Mouse (Mus musculus) heart, embryonic 13.5 days (tissue): ENCODE results near the gene Speg. TPM values are rescaled to one million over a fixed set of nuclear protein-coding genes. Genes with fewer than 3 reads are reported as not detected.

Experiments
- polyA plus RNA-seq: library from polyadenylated mRNA; unstranded; fragments of >200 nt; fragmentation: Nextera tagmentation; extraction: Ambion mirVana; gene quantifications from 2 replicates; pipeline ENCODE4 v1.2.1, GENCODE M21; 2015

The Speg gene
- polyA plus RNA-seq, 1 experiment from 2014 or later = 55.1 TPM

Other genes with a start within 250 kb of the Speg start
- 0.41 and 1.0 TPM in 2 replicates for gene Slc23a3, start 241.4 kb upstream of the Speg start, polyA plus RNA-seq
- 36.2 and 39.1 TPM in 2 replicates for gene Cnppd1, start 232.6 kb upstream of the Speg start, polyA plus RNA-seq
- 35.2 and 35.9 TPM in 2 replicates for gene Retreg2, start 232.5 kb upstream of the Speg start, polyA plus RNA-seq
- gene Zfand2b, start 206.7 kb upstream of the Speg start, polyA plus RNA-seq = 27.2 and 31.7 TPM in 2 replicates
- gene Abcb6, start 194.9 kb upstream of the Speg start, polyA plus RNA-seq = 14.8 and 17.6 TPM in 2 replicates
- 23.7 and 26.4 TPM in 2 replicates for gene Ankzf1, start 183.1 kb upstream of the Speg start, polyA plus RNA-seq
- 28.7 and 30.4 TPM in 2 replicates for gene Atg9a, start 183.1 kb upstream of the Speg start, polyA plus RNA-seq
- gene Glb1l, start 164.5 kb upstream of the Speg start, polyA plus RNA-seq = 6.9 and 8.2 TPM in 2 replicates
- gene Stk16, start 164.5 kb upstream of the Speg start, polyA plus RNA-seq = 81.2 and 96.6 TPM in 2 replicates
- gene Tuba4a, start 155.4 kb upstream of the Speg start, polyA plus RNA-seq = 43.3 and 45.1 TPM in 2 replicates
- gene A630095N17Rik, start 143.2 kb upstream of the Speg start, polyA plus RNA-seq = not detected in 2 replicates
- 30.5 and 32.6 TPM in 2 replicates for gene Dnajb2, start 138.9 kb upstream of the Speg start, polyA plus RNA-seq
- gene Ptprn, start 110.8 kb upstream of the Speg start, polyA plus RNA-seq = 0.40 and 0.87 TPM in 2 replicates
- 0.75 TPM in 1 of 2 replicates, not detected in the other for gene Resp18, start 96.9 kb upstream of the Speg start, polyA plus RNA-seq
- 115 and 121 TPM in 2 replicates for gene Dnpep, start 57.3 kb upstream of the Speg start, polyA plus RNA-seq
- gene Des, start 15.0 kb upstream of the Speg start, polyA plus RNA-seq = 393 and 426 TPM in 2 replicates
- gene Gmppa, start 60.6 kb downstream of the Speg start, polyA plus RNA-seq = 70.7 and 73.7 TPM in 2 replicates
- gene Asic4, start 75.1 kb downstream of the Speg start, polyA plus RNA-seq = 0.28 and 0.31 TPM in 2 replicates
- gene Chpf, start 104.0 kb downstream of the Speg start, polyA plus RNA-seq = 26.0 and 28.6 TPM in 2 replicates
- gene Tmem198, start 104.2 kb downstream of the Speg start, polyA plus RNA-seq = 0.43 and 0.49 TPM in 2 replicates
- gene Obsl1, start 131.2 kb downstream of the Speg start, polyA plus RNA-seq = 91.0 and 93.0 TPM in 2 replicates
- 5.5 and 6.0 TPM in 2 replicates for gene Inha, start 131.8 kb downstream of the Speg start, polyA plus RNA-seq
- 11.3 and 12.6 TPM in 2 replicates for gene Stk11ip, start 146.2 kb downstream of the Speg start, polyA plus RNA-seq
- 25.3 and 25.4 TPM in 2 replicates for gene Slc4a3, start 171.0 kb downstream of the Speg start, polyA plus RNA-seq